Mouse (Mus musculus): ENCODE data around the gene Slc4a4.
"Not testable (repeated sequence)": the region's sequence is repeated elsewhere in the genome, so short reads cannot be mapped to it uniquely, and the experiment has no call there.

Gene Slc4a4

DNA sequence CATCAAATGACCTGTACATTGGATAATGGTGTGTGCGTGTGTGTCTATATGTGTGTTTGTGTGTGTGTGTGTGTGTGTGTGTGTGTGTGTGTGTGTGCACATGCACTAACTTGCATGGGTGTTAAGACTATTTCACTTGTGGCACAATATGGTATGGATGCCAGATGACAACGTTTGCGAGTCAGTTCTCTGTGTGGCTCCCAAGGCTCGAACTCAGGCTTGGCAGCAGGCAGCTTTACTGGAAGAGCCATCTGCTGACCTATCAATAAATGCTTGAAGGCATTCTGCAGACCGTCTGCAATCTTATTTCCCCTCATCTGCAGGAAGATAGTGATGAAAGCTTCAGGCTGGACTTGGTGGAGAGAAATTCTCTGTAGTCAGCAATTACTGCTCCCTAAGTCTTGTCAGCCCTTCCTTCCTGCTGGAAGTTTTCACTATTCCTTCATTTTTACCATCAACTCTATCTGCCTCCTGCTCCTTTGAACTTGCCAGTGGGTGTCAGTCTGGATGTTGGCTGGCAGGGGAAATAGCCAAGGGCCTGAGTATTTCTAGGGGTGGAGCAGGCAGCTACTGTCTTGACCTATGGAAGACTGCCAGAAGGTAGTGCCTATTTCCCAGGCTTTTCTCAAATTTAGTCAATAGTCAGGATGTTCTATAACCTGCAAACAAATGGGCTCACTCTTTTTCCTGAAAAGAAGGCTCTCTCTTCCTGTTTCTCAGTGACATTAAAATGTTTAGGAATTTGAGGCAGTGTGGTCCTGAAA, 73.9 kb downstream of the Slc4a4 start:
- no peak for DNase-seq (ENCODE audit: low spot score in 2 of 2)

DNA sequence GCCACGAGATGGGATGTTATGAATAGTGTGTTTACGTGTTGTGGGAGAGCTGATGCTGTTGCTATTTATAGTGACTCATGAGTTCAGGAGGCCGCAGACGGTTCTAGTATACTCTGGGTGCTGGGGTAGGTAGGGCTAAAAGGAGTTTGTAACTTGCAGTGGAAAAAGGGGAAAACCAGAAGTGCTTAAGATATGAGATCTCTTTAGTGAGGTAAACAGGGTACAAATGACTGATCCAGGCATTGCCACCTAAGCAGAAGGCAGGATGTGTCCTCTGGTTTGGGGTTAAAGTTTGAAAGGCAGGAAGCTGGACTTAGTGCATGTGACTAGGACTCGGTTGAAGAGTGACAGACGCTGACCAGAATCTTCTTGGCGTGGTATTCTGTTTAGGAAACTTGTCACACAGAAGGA, 74.7 kb downstream of the Slc4a4 start:
- no peak for DNase-seq (ENCODE audit: low spot score in 2 of 2)

- no peak for DNase-seq (ENCODE audit: low spot score in 2 of 2)
These were observed 78.2 kb downstream of the Slc4a4 start for GRCm38 (mm10) chr5:88964685-88965290.

DNA sequence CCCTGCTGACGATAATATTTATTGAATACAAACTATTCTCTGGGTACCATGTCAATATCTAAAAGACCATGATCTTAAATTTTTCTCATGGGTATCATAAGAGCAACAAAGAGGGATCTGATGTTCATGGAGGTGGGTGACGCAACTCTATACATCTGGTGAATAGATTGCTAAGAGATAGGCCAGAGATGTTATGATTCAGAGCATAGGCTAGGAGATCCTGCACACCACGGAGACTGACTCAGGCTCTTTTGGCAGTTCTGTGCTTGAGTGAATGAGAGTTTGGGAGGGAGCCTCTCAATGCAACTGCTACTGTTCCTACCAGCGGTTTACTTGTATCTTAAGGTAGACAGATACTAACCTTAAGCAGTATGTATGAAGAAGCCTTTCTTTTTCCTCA, 79.9 kb downstream of the Slc4a4 start:
- DNase-seq (ENCODE audit: low spot score in 2 of 2) = no peak

DNA sequence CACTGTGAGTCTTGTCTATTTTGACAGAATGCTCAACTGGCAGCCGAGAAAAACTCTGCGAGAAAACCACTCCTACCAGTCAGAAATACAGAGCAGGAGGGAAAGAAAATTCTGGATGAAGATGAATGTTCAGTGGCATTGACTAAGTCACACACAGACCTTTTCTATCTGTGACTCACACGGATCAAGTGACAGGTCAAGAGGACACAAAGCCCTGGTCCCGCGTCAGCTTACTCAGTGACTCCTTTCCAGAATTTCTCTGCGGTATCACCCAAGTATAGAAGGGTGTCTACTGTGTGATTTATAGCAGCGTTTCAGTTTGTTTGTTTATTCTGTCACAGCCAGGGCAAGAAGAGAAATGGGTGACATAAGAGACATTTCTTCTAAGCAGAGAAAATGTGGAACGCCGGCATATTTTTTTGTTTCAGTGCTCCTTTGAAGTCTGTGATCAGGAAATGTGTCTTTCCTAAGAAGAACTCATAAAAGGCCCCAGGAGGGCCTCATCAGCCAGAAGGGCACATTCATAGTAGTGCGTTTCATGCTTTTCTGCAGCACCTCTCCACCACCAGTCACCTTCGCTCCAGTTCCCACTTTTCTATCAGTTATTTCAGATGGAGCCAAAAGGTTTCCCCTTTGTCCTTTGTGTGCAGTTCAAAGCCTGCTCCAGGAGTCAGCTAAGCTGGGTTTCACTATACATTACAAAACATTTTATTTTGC, 82.5 kb downstream of the Slc4a4 start:
- DNase-seq (ENCODE audit: low spot score in 2 of 2) = no peak

DNA sequence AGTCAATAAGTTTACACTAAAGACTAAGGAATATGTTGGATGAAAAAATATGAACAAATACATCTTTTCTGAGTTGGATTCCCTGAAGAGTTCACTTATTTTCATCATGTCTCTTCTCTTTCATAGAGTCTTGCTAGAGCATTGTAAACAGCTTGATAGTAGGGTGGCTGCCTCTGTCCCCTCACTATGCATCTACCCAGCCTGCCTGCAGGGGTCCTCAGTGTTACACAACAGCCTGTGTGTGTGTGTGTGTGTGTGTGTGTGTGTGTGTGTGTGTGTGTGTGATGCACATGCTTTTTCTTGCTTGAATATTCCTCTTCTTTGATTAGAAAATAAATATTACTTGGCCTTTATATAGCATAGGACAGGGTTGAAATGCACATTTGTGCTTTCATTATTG, 84.9 kb downstream of the Slc4a4 start:
- DNase-seq (ENCODE audit: low spot score in 2 of 2) = no peak

DNA sequence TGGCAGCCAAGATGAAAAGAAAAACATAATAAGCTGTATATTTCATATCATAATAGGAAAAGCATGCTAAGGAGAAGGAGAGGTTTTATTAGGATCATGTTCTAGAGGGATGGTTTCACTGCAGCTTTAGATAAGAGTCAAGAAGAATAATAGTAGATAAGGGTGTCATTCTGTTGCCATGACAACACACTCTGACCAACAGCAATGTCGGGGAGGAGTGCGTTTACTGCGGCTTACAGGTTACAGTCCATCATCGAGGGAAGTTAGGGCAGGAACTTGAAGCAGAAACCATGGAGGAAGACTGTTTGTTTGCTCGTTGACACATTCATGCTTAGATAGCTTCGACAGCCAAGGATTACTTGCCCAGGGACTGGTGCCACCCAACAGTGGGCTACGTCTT, 85.7 kb downstream of the Slc4a4 start:
- no peak for DNase-seq (ENCODE audit: low spot score in 2 of 2)

DNA sequence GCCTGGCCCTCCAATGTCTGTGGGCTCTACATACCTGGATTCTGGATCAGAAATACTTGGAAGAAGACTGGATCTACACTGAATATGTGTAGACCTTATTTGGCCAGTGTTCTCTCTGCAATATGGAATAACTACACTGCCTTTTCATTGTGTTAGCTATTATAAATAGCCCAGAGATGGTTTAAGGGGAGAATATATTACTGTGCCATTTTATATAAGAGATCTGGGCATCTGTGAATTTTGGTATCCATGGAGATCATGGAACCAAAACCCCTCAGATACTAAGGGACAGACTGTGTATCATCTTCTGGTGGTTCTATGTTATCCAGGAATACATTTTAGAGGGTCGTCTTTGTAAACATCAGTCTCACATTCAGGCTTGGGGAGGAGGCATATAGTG, 86.5 kb downstream of the Slc4a4 start:
- no peak for DNase-seq (ENCODE audit: low spot score in 2 of 2)

DNA sequence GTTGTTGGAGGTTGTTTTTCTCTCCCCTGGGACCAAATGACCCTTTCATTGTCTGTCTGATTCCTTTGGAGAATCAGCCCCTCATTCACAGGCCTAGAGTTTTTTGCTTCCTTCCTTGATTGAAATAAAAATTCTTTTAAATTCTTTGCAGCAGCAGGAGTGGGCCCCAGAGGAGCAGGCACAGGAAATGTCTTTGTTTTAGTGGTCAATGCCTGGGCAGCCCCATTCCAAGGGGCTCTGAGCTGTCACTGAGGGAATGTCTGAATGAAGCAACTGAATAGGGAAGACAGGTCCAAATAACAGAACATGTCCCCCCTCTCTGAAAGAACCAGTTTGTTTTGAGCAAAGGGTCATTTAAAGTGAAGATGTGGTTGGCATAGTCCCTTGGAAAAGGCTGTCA, 89.1 kb downstream of the Slc4a4 start:
- DNase-seq (ENCODE audit: low spot score in 2 of 2) = no peak

DNA sequence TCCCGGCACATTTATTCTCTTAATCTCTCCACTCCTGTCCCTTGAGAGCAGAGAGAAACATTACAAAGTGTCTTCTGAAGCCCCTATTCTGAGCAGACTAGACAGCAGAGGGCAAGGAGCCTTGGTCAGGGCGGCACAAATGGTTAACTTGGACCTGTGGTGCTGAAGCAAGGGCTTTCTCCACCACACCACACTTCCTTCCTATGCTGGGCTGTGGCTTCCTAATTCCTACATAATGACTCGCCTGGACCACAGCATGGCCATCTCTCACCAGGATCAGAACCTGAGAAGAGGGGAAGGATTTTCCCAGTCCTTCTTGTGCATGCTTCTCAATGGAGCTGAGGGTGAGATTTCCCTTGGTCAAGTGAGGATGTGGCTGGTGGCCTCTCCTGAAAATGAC, 89.8 kb downstream of the Slc4a4 start:
- DNase-seq (ENCODE audit: low spot score in 2 of 2) = no peak

GRCm38 (mm10) chr5:88980740-88981139, 94.1 kb downstream of the Slc4a4 start:
- no peak for DNase-seq (ENCODE audit: low spot score in 2 of 2)

- no peak for DNase-seq (ENCODE audit: low spot score in 2 of 2)
These were observed 94.8 kb downstream of the Slc4a4 start for GRCm38 (mm10) chr5:88981243-88982014.

DNA sequence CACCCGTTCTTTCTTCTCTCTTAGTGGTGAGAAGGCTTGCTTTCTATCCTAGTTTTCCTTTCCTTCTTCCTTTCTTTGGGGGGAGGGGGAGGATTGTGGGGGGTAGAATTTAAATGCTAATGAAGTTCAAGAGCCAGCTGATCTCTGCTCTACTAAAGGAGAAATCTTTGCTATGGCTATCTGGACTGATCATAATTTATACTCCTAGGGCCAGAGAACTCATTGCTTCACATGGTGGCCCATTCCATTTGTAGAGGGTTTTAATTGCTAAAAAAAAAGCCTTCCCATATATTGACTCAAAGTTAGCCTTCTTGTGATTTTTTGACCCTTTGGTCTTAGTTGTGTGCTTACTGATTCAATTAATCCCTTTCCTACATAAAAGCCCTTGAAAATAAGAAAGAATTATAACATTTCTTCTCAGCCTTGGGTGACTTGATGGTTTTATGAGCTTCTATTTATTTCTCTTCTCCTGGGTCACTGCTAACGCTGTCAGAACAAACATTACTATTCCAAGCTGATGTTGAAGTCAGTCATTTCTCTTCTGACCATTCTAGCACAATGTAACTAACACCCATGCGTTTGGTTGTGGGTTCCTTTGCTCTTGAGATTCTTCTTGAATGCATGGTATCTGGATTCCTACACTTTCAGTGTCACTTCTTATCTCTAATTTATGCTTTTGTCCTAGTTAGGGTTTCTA, 95.6 kb downstream of the Slc4a4 start:
- DNase-seq (ENCODE audit: low spot score in 2 of 2) = no peak

DNA sequence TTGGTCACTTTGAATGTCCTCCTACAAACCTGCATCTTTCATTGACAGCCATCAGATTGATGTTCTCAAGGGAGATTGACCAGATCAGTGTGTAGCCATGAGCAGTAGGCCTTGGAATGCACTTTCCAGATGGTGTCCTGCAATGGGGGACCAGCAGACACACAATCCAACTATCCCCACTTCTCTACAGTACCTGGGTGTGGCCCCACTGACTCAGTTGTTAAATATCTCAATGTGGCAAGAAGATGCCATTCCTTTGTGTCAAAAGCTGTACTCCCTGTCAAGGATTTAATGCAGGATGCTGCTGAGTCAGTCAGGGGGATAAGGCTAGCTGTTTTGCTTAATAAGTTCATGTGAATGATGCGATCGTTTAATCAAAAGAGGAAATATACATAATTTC, 96.6 kb downstream of the Slc4a4 start:
- no peak for DNase-seq (ENCODE audit: low spot score in 2 of 2)

- no peak for DNase-seq (ENCODE audit: low spot score in 2 of 2)
These were observed 97.0 kb downstream of the Slc4a4 start for GRCm38 (mm10) chr5:88983652-88984051.

- DNase-seq (ENCODE audit: low spot score in 2 of 2) = no peak
These were observed 102.4 kb downstream of the Slc4a4 start for GRCm38 (mm10) chr5:88989018-88989417.

DNA sequence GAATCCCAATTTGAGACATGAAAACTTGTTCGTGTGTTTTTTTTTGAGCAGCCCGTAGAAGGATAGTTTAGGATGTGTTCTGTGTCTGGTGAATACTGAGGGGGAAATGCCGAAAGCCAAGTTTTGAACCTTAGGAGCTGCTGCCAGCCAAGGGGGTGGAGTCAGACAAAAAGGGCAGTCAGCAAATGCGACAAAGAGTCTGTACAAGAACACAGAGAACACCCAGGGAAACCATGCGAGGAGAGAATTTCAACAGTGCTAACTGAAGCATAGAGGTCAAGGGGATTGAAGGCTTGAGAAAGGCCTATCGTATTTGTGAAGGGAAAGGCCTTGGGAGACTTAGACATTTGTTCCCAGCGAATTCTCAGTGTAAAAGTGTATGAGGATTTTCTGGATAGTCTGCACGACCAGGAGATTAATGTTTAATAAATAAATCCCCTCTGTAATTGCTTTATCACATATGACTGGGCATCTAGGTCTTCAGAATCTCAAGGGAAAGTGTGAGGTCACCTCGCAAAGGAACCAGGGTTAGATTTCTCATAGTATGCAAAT, 103.7 kb downstream of the Slc4a4 start:
- no peak for DNase-seq (ENCODE audit: low spot score in 2 of 2)

- not testable (repeated sequence) for DNase-seq (ENCODE audit: low spot score in 2 of 2)
These were observed 104.7 kb downstream of the Slc4a4 start for GRCm38 (mm10) chr5:88991309-88991708.

DNA sequence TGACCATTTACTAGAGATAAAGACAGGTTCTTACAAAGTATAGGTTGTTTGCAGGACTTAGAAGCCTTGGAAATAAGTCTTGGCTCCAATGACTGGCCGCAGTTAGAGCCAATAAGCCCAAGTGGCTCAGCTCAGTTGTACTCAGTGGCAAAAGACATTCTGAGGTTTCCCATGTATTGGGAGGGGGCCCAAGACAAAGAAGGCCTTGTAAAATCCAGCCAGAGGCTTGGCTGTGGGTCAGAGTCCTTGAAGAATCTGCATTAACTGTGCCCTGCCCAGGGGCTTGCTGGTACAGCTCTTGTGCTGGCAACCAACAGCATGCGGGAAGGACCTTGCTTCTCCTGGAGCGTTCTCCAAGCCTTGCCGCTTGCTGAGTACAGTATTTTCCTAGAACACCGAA, 107.9 kb downstream of the Slc4a4 start:
- no peak for DNase-seq (ENCODE audit: low spot score in 2 of 2)

- DNase-seq (ENCODE audit: low spot score in 2 of 2) = no peak
These were observed 109.6 kb downstream of the Slc4a4 start for GRCm38 (mm10) chr5:88996246-88996645.

DNA sequence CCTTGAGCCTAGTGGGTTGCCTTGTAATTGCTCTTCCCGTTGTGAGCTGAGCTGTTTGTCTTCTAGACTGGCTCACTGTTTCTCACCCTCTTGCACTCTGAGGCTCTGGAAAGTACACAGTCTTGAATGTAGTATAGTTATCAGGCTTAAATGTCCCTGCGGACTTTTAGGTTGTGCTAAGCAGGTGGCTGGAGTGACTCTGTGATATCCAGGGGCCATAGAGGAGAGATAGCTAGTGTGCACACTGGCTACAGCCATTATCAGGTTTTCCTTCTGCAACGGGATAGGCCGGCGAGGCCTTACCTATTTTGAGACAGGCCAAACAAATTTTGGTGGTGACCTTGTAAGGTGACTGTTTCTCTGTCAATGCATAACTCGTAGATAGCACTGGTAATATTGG, 110.7 kb downstream of the Slc4a4 start:
- DNase-seq (ENCODE audit: low spot score in 2 of 2) = no peak
